In genomic region chr5:89839627-89840026, GRCm38 (mm10) we compare ENCODE assay signal across 7 mouse cellular contexts. TPM values are rescaled to one million over a fixed set of nuclear protein-coding genes. Genes with fewer than 3 reads are reported as not detected.
DNase-seq lines count a peak whose midpoint lies in the region; ATAC-seq and TF ChIP-seq lines count a peak whose summit lies in the region.

No protein-coding gene starts in this region.

- ATAC-seq in hindbrain, embryonic 11.5 days (ENCODE audit: low FRiP score), result no peak

- H3K9me3 ChIP-seq in hindbrain, embryonic 11.5 days (ENCODE audit: control insufficient read depth, low read length), result no peaks in the 10 kb centered on the region

- TF ChIP-seq CTCF in cortical plate, adult 2 months (IDR thresholded peaks at IDR 0.05; ENCODE audit: extremely low read depth, insufficient read depth, low read length), result peak; percentile 59

- no peak overlapping the region for H3K4me3 ChIP-seq in cortical plate, adult 2 months (ENCODE audit: insufficient read depth, low read length)
- no peak overlapping the region for H3K4me3 ChIP-seq in hindbrain, embryonic 11.5 days (ENCODE audit: low read depth, low read length)

- no peaks in the 10 kb centered on the region for H3K36me3 ChIP-seq in hindbrain, embryonic 11.5 days (ENCODE audit: control insufficient read depth, insufficient read depth, low read length)

- intact Hi-C loops in left cerebral cortex, postnatal 25 days (cut with DNase I), result loop anchor here (5.0 to 10.0 kb wide), 2 partner anchors 98 to 355 kb away; no protein-coding TSS in a partner anchor

- peaks cover 6% of the 10 kb centered on the region; the same call in 1 of the 2 replicates for H3K4me1 ChIP-seq in cortical plate, adult 2 months (ENCODE audit: control insufficient read depth, insufficient read depth, low read length)
- no peaks in the 10 kb centered on the region for H3K4me1 ChIP-seq in hindbrain, embryonic 11.5 days (replicated peaks; ENCODE audit: control insufficient read depth, insufficient read depth, low read length)

- no peak overlapping the region for H3K4me2 ChIP-seq in hindbrain, embryonic 11.5 days (replicated peaks; ENCODE audit: low read depth, low read length)

- no peak for TF ChIP-seq POLR2A in cortical plate, adult 2 months (IDR thresholded peaks at IDR 0.05; ENCODE audit: extremely low read depth, insufficient read depth, low read length)

- no peaks in the 10 kb centered on the region for H3K27me3 ChIP-seq in hindbrain, embryonic 11.5 days (ENCODE audit: control insufficient read depth, insufficient read depth, low read length)

- H3K27ac ChIP-seq in cortical plate, adult 2 months (ENCODE audit: insufficient read depth, low read length), result no peak overlapping the region
- no peak overlapping the region for H3K27ac ChIP-seq in hindbrain, embryonic 11.5 days (ENCODE audit: low read depth, low read length)

- DNase-seq in layer of hippocampus, adult 18-20 months (ENCODE audit: low spot score in 2 of 2), result peak; percentile 28 to 55
- DNase-seq in layer of hippocampus, adult 9-11 months, result no peak
- DNase-seq in adrenal gland, postnatal 14 days, result peak; percentile 49
- peak; percentile 50 to 52 for DNase-seq in left cerebral cortex, postnatal 25 days (ENCODE audit: low spot score in 2 of 2)
- no peak for DNase-seq in adipocyte (ENCODE audit: low spot score)
- no peak for DNase-seq in hindbrain, embryonic 11.5 days (ENCODE audit: low spot score)

- WGBS in hindbrain, embryonic 11.5 days, result 86% methylated on average over 4 of the region's 4 CpGs

- H3K9ac ChIP-seq in hindbrain, embryonic 11.5 days (ENCODE audit: low read depth, low read length), result no peak overlapping the region

RNA-seq across cellular contexts. Expression of gene Adamts3, which starts 43.5 kb away (rescaled TPM):
- total RNA-seq in layer of hippocampus, adult 18-20 months (2021), result 10 to 100 TPM; 18.9 to 20.1 TPM
- 3.8 and 4.0 TPM in 2 replicates for total RNA-seq in adrenal gland, postnatal 14 days (2021)
- 7.3 and 8.7 TPM in 2 replicates for polyA plus RNA-seq in cortical plate, adult 2 months (2012; rRNA removed)
- 10 to 100 TPM; 22.2 to 35.9 TPM for total RNA-seq in left cerebral cortex, postnatal 25 days (2021)
- polyA plus RNA-seq in hindbrain, embryonic 11.5 days (2014; fragmentation: Nextera tagmentation; extraction: Ambion mirVana), result 3.0 and 4.2 TPM in 2 replicates

Comparison
In these comparisons a context has a peak if more than half of its experiments do, and no peak if none do; other contexts are left out.
1. DNase-seq: peak in layer of hippocampus, adult 18-20 months (2 of 2), adrenal gland, postnatal 14 days (single experiment) and left cerebral cortex, postnatal 25 days (2 of 2); none in layer of hippocampus, adult 9-11 months (single experiment), adipocyte (single experiment) and hindbrain, embryonic 11.5 days (single experiment).